7 mouse cellular contexts compared by ENCODE assay signal in the genomic region with DNA sequence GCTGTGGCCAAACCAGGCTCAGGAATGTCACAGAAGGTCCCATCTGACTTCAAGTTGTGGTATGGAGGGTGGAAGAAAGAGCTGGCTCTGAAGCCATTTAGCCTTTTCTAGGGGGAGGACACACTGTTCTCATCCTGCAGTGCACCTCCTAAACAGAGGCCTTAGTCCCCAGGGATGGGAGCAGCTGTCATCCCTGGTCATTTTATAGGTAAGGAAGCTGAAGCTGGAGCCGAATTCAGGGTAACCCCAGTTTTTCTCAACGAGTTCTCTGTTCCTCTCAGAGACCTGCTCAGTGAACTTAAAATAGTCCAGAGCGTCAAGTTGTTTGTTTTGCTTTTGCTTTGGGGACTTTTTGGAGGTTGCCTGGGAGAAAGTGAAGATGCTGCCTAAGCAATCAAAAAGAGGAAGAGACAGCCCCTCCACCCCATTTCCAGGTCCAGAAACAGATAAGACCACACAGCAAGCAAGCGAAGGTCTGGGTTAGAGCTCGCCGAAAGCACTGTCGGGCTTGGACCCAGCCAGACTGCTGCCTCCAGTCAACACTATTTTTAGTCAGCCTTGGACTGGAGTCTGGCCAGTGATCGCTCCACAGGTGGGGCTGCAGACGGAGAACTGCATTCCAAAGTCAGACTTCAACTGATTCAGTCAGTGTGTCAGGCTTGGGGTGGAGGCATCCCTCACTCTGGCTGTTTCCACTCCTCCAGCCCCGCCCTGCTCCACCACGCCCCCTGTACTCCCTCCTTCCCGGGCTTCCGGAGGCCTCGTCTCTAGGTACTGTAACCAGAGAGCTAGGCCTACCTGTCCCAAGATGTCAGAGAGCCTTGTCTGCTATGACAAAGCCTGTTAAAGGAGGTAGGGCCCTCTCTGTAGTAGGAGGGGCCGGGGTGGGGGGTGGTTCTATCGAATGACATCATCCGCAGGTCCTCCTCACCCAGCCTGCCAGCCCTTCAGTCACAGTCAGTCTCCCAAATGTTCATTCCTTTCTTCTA. TPM values are rescaled to one million over a fixed set of nuclear protein-coding genes. Genes with fewer than 3 reads are reported as not detected.
DNase-seq lines count a peak whose midpoint lies in the region; ATAC-seq and TF ChIP-seq lines count a peak whose summit lies in the region.

No protein-coding gene starts in this region.

- in situ Hi-C loops in Patski (cut with MboI; ENCODE audit: low pct_unique_long_range_greater_than_20kb) = no loop called here

- peaks cover 21% of the 10 kb centered on the region for H3K4me1 ChIP-seq in heart, embryonic 11.5 days (ENCODE audit: control insufficient read depth, insufficient read depth, low read length)
- H3K4me1 ChIP-seq in megakaryocyte, embryonic 14.5 days = peaks cover 59% of the 10 kb centered on the region
- H3K4me1 ChIP-seq in stomach, embryonic 16.5 days (ENCODE audit: control insufficient read depth, insufficient read depth, low read length) = peaks cover 26% of the 10 kb centered on the region

- WGBS in heart, embryonic 11.5 days (ENCODE audit: insufficient replicate concordance) = 8% methylated on average over 17 of the region's 17 CpGs
- WGBS in stomach, embryonic 16.5 days = 10% methylated on average over 17 of the region's 17 CpGs

- H3K9me3 ChIP-seq in heart, embryonic 11.5 days (replicated peaks; ENCODE audit: control insufficient read depth, low read length) = no peaks in the 10 kb centered on the region
- no peaks in the 10 kb centered on the region for H3K9me3 ChIP-seq in megakaryocyte, embryonic 14.5 days
- no peaks in the 10 kb centered on the region for H3K9me3 ChIP-seq in stomach, embryonic 16.5 days (replicated peaks; ENCODE audit: control insufficient read depth, low read length)

- POLR2A ChIA-PET in Patski (lab: Charles Lee) = interaction anchor here (0.8 to 1.5 kb wide), 4 partner anchors 13 to 38 kb away, joined by 3 to 4 read pairs (median 3); no protein-coding TSS in a partner anchor

- peak; percentile 78 for ATAC-seq in Patski
- ATAC-seq in heart, embryonic 11.5 days (replicated peaks; ENCODE audit: insufficient number of reproducible peaks, low FRiP score, low TSS enrichment) = peak; percentile 71
- peak; percentile 93 for ATAC-seq in stomach, embryonic 16.5 days (ENCODE audit: insufficient read depth, low FRiP score)

- 0 out of 2 replicates have a peak overlapping the region, but pooled peaks have one; percentile 28 for H3K9ac ChIP-seq in heart, embryonic 11.5 days (ENCODE audit: low read depth, low read length)
- H3K9ac ChIP-seq in stomach, embryonic 16.5 days (ENCODE audit: low read length) = peak overlapping the region; percentile 55

- H3K4me3 ChIP-seq in heart, embryonic 11.5 days (ENCODE audit: low read depth, low read length) = peak overlapping the region; percentile 4; the same call in 1 of the 2 replicates
- peak overlapping the region; percentile 91 for H3K4me3 ChIP-seq in megakaryocyte, embryonic 14.5 days (replicated peaks)
- H3K4me3 ChIP-seq in stomach, embryonic 16.5 days (replicated peaks; ENCODE audit: low read length) = peak overlapping the region; percentile 25

- CTCF ChIA-PET in Patski (lab: Charles Lee) = interaction anchor here (0.7 to 1.4 kb wide), 6 partner anchors 12 to 62 kb away, joined by 3 to 8 read pairs (median 4); no protein-coding TSS in a partner anchor

- TF ChIP-seq CTCF in Patski (IDR thresholded peaks at IDR 0.05) = no peak

- DNase-seq in CD8-positive naive resting alpha-beta T cell, adult 2 months (ENCODE audit: low read depth in 2 of 2, low spot score in 2 of 2) = peak; percentile 13 to 29
- no peak for DNase-seq in Patski (ENCODE audit: low read depth, low spot score)
- DNase-seq in embryo, embryonic 10 days (ENCODE audit: low spot score) = peak; percentile 58
- DNase-seq in kidney, postnatal 36 days = peak; percentile 84 to 85

- H3K27me3 ChIP-seq in Patski = no peaks in the 10 kb centered on the region
- H3K27me3 ChIP-seq in heart, embryonic 11.5 days (ENCODE audit: control insufficient read depth, insufficient read depth, low read length) = no peaks in the 10 kb centered on the region
- H3K27me3 ChIP-seq in megakaryocyte, embryonic 14.5 days (replicated peaks) = no peaks in the 10 kb centered on the region
- no peaks in the 10 kb centered on the region for H3K27me3 ChIP-seq in stomach, embryonic 16.5 days (ENCODE audit: control insufficient read depth, insufficient read depth, low read length)

- H3K4me2 ChIP-seq in heart, embryonic 11.5 days = peak overlapping the region; percentile 49
- H3K4me2 ChIP-seq in stomach, embryonic 16.5 days (ENCODE audit: low read depth, low read length) = peak overlapping the region; percentile 51

- H3K27ac ChIP-seq in heart, embryonic 11.5 days (ENCODE audit: low read depth, low read length) = peak overlapping the region; percentile 51; the same call in 1 of the 2 replicates
- peak overlapping the region; percentile 80 for H3K27ac ChIP-seq in stomach, embryonic 16.5 days (ENCODE audit: low read length)

- no peaks in the 10 kb centered on the region for H3K36me3 ChIP-seq in heart, embryonic 11.5 days (ENCODE audit: control insufficient read depth, insufficient read depth, low read length)
- no peaks in the 10 kb centered on the region for H3K36me3 ChIP-seq in megakaryocyte, embryonic 14.5 days (replicated peaks; ENCODE audit: low read length)
- H3K36me3 ChIP-seq in stomach, embryonic 16.5 days (ENCODE audit: control insufficient read depth, insufficient read depth, low read length) = no peaks in the 10 kb centered on the region

RNA-seq across cellular contexts. Expression of gene Rnf19b, which starts 24.8 kb away (rescaled TPM):
- 31.4 TPM for polyA plus RNA-seq in Patski (2021)
- polyA plus RNA-seq in heart, embryonic 11.5 days (2014; fragmentation: Nextera tagmentation; extraction: Ambion mirVana) = 5.8 and 7.1 TPM in 2 replicates
- 696 and 878 TPM in 2 replicates for polyA plus RNA-seq in megakaryocyte, embryonic 14.5 days (2012; ENCODE audit: insufficient read depth, low replicate concordance)
- 7.1 and 7.2 TPM in 2 replicates for polyA plus RNA-seq in stomach, embryonic 16.5 days (2015; fragmentation: Nextera tagmentation; extraction: Ambion mirVana)

RNA-seq across cellular contexts. Expression of gene Ak2, which starts 41.5 kb away (rescaled TPM):
- polyA plus RNA-seq in Patski (2021) = 64.2 TPM
- polyA plus RNA-seq in heart, embryonic 11.5 days (2014; fragmentation: Nextera tagmentation; extraction: Ambion mirVana) = 139 and 147 TPM in 2 replicates
- 29.1 and 128 TPM in 2 replicates for polyA plus RNA-seq in megakaryocyte, embryonic 14.5 days (2012; ENCODE audit: insufficient read depth, low replicate concordance)
- polyA plus RNA-seq in stomach, embryonic 16.5 days (2015; fragmentation: Nextera tagmentation; extraction: Ambion mirVana) = 199 and 207 TPM in 2 replicates

Comparison
In these comparisons a context has a peak if more than half of its experiments do, and no peak if none do; other contexts are left out.
1. H3K4me3 ChIP-seq: peak in every context shown above with its lines; median percentile 91 in megakaryocyte, embryonic 14.5 days; 25 in stomach, embryonic 16.5 days; 4 in heart, embryonic 11.5 days.
2. RNA of gene Rnf19b, which starts 24.8 kb away (polyA plus RNA-seq): 696 to 878 TPM in megakaryocyte, embryonic 14.5 days; 31.4 TPM in Patski (single experiment), 7.1 to 7.2 TPM in stomach, embryonic 16.5 days and 5.8 to 7.1 TPM in heart, embryonic 11.5 days; every median in the first group is over 10 times any median in the second.
3. Peak in every context shown above with its lines, with median percentiles within 50 percentile points of each other: ATAC-seq.